Mouse (Mus musculus) bone marrow macrophage, adult 2 months (primary cell): ENCODE data around the gene Cog7.

Experiments used
- CTCF ChIP-seq: IDR thresholded peaks from 2 replicates; pipeline ENCODE4 v1.5.1; 2012; ENCODE audit warnings: low read depth, mild to moderate bottlenecking, low read length, moderate library complexity
- POLR2A ChIP-seq: IDR thresholded peaks from 2 replicates; pipeline ENCODE4 v1.6.1; 2012; ENCODE audit warnings: mild to moderate bottlenecking, low read depth, low read length, borderline replicate concordance

DNA sequence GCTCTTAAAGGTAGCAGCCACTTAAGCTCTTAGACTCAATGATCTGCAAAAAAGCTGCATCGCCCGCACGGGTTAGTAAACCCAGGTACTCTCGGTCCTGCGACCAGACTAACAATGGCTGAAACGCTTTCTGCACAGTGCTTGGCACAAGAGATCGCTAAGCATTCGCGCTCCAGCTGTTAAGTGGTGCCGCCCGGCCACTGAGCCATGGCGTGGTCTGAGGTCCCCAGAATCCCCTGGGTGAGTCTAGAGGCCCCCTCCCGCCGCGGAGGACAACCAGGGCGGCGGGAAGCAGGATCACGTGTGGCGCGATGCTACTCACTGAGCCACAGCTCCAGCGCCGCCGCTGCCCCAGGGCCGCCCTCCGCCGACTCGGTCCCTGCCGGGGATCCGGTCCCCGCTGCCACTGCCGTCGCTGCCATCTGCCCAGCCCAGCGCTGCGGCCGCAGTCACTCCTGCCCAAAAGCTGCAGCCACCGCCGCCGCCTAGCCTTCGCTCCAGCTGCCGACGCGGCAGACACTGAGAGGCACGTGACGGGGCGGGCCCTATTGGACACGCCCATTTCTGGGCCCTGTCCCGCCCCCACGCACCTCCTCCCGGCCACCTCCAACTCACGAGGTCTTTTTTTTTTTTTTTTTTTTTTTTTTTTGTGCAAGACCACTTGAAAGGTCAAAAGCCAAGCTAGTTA lies 39.3 kb upstream of the Cog7 start, which contains the start of gene Gga2:
- TF ChIP-seq CTCF (no peak), POLR2A (no peak)
